Mouse (Mus musculus): ENCODE measurements around the gene Rtn1. TPM values are rescaled to one million over a fixed set of nuclear protein-coding genes. Genes with fewer than 3 reads are reported as not detected.

Gene Rtn1
- polyA plus RNA-seq (2012; rRNA removed), result 1,399 and 1,649 TPM in 2 replicates

- TF ChIP-seq POLR2A (IDR thresholded peaks at IDR 0.05; ENCODE audit: borderline replicate concordance, extremely low read depth, insufficient read depth, insufficient read length, poor library complexity, severe bottlenecking) (no peak), CTCF (IDR thresholded peaks at IDR 0.05; ENCODE audit: borderline replicate concordance, extremely low read depth, insufficient read depth, insufficient read length) (no peak)
- no peak for DNase-seq (ENCODE audit: low read depth)
Observed at GRCm38 (mm10) chr12:72408954-72409353, at the start of gene Rtn1. Rtn1 (minus strand) TSS chr12:72409054.

GRCm38 (mm10) chr12:72453941-72454340 lies 45.1 kb upstream of the Rtn1 start:
- DNase-seq (ENCODE audit: low read depth), result no peak
- no peak for TF ChIP-seq CTCF (IDR thresholded peaks at IDR 0.05; ENCODE audit: borderline replicate concordance, extremely low read depth, insufficient read depth, insufficient read length)
- no peak for TF ChIP-seq POLR2A (IDR thresholded peaks at IDR 0.05; ENCODE audit: borderline replicate concordance, extremely low read depth, insufficient read depth, insufficient read length, poor library complexity, severe bottlenecking)

GRCm38 (mm10) chr12:72441839-72442576 lies 33.2 kb upstream of the Rtn1 start, which contains the start of gene Lrrc9:
Lrrc9 (plus strand) TSS chr12:72441866.
- TF ChIP-seq CTCF (IDR thresholded peaks at IDR 0.05; ENCODE audit: borderline replicate concordance, extremely low read depth, insufficient read depth, insufficient read length) (no peak), POLR2A (IDR thresholded peaks at IDR 0.05; ENCODE audit: borderline replicate concordance, extremely low read depth, insufficient read depth, insufficient read length, poor library complexity, severe bottlenecking) (peak; percentile 17; the same call in 1 of the 2 replicates)
- DNase-seq (ENCODE audit: low read depth), result peak; percentile 92

- DNase-seq (ENCODE audit: low read depth), result peak; percentile 71
- TF ChIP-seq POLR2A (IDR thresholded peaks at IDR 0.05; ENCODE audit: borderline replicate concordance, extremely low read depth, insufficient read depth, insufficient read length, poor library complexity, severe bottlenecking), result no peak
Observed at GRCm38 (mm10) chr12:72438961-72439480, 30.2 kb upstream of the Rtn1 start.

- DNase-seq (ENCODE audit: low read depth), result peak; percentile 91
- TF ChIP-seq CTCF (IDR thresholded peaks at IDR 0.05; ENCODE audit: borderline replicate concordance, extremely low read depth, insufficient read depth, insufficient read length) (no peak), POLR2A (IDR thresholded peaks at IDR 0.05; ENCODE audit: borderline replicate concordance, extremely low read depth, insufficient read depth, insufficient read length, poor library complexity, severe bottlenecking) (no peak)
Observed at GRCm38 (mm10) chr12:72437676-72438341, 29.0 kb upstream of the Rtn1 start.

GRCm38 (mm10) chr12:72433241-72433865 lies 24.5 kb upstream of the Rtn1 start:
- TF ChIP-seq POLR2A (IDR thresholded peaks at IDR 0.05; ENCODE audit: borderline replicate concordance, extremely low read depth, insufficient read depth, insufficient read length, poor library complexity, severe bottlenecking) (no peak), CTCF (IDR thresholded peaks at IDR 0.05; ENCODE audit: borderline replicate concordance, extremely low read depth, insufficient read depth, insufficient read length) (no peak)
- peak; percentile 85 for DNase-seq (ENCODE audit: low read depth)

- peak; percentile 22 for DNase-seq (ENCODE audit: low read depth)
Observed at GRCm38 (mm10) chr12:72432209-72432608, 23.4 kb upstream of the Rtn1 start.

GRCm38 (mm10) chr12:72427722-72428126 lies 18.9 kb upstream of the Rtn1 start:
- DNase-seq (ENCODE audit: low read depth), result peak; percentile 91
- TF ChIP-seq POLR2A (IDR thresholded peaks at IDR 0.05; ENCODE audit: borderline replicate concordance, extremely low read depth, insufficient read depth, insufficient read length, poor library complexity, severe bottlenecking) (no peak), CTCF (IDR thresholded peaks at IDR 0.05; ENCODE audit: borderline replicate concordance, extremely low read depth, insufficient read depth, insufficient read length) (peak; percentile 87)

More at GRCm38 (mm10) chr12:72432209-72432608, 23.4 kb upstream of the Rtn1 start:
- TF ChIP-seq POLR2A (IDR thresholded peaks at IDR 0.05; ENCODE audit: borderline replicate concordance, extremely low read depth, insufficient read depth, insufficient read length, poor library complexity, severe bottlenecking), result no peak
- no peak for TF ChIP-seq CTCF (IDR thresholded peaks at IDR 0.05; ENCODE audit: borderline replicate concordance, extremely low read depth, insufficient read depth, insufficient read length)

- DNase-seq (ENCODE audit: low read depth), result no peak
- no peak for TF ChIP-seq CTCF (IDR thresholded peaks at IDR 0.05; ENCODE audit: borderline replicate concordance, extremely low read depth, insufficient read depth, insufficient read length)
- no peak for TF ChIP-seq POLR2A (IDR thresholded peaks at IDR 0.05; ENCODE audit: borderline replicate concordance, extremely low read depth, insufficient read depth, insufficient read length, poor library complexity, severe bottlenecking)
Observed at GRCm38 (mm10) chr12:72422681-72423080, 13.8 kb upstream of the Rtn1 start.

GRCm38 (mm10) chr12:72417762-72418161 lies 8.9 kb upstream of the Rtn1 start:
- TF ChIP-seq POLR2A (IDR thresholded peaks at IDR 0.05; ENCODE audit: borderline replicate concordance, extremely low read depth, insufficient read depth, insufficient read length, poor library complexity, severe bottlenecking), result no peak
- peak; percentile 62; the same call in 1 of the 2 replicates for TF ChIP-seq CTCF (IDR thresholded peaks at IDR 0.05; ENCODE audit: borderline replicate concordance, extremely low read depth, insufficient read depth, insufficient read length)
- DNase-seq (ENCODE audit: low read depth), result peak; percentile 70
